Mouse (Mus musculus) embryonic facial prominence, embryonic 13.5 days (tissue): ENCODE measurements at regions not wholly inside any gene's neighbourhood (a gene's known extent, or its start where the extent isn't known, plus 50 kb on each side); places are given as distances from the start of the nearest gene placed in this dataset.

Experiments used
- ATAC-seq: fragments of 200-750 bp; cut with Nextera tagmentation; 2 replicates; pipeline ENCODE4 v1.8.0; 2017; ENCODE audit warnings: low read depth; ENCODE audit not compliant: insufficient number of reproducible peaks, insufficient read depth, low FRiP score, low TSS enrichment
- H3K27ac ChIP-seq: fragments of 300-500 bp; sonication (generic); 2 replicates; pipeline ENCODE4 v1.5.1; 2015; ENCODE audit warnings: moderate library complexity, mild to moderate bottlenecking, inconsistent platforms
- H3K27me3 ChIP-seq: fragments of 300-500 bp; sonication (generic); 2 replicates; pipeline ENCODE4 v1.6.1; 2015; ENCODE audit warnings: mild to moderate bottlenecking, inconsistent platforms
- H3K36me3 ChIP-seq: fragments of 300-500 bp; sonication (generic); 2 replicates; pipeline ENCODE4 v1.6.1; 2015; ENCODE audit warnings: mild to moderate bottlenecking, inconsistent platforms
- H3K4me1 ChIP-seq: fragments of 300-500 bp; sonication (generic); 2 replicates; pipeline ENCODE4 v1.6.1; 2015; ENCODE audit warnings: inconsistent platforms
- H3K4me2 ChIP-seq: fragments of 300-500 bp; sonication (generic); 2 replicates; pipeline ENCODE4 v1.6.1; 2015; ENCODE audit warnings: moderate library complexity, mild to moderate bottlenecking, inconsistent platforms
- H3K4me3 ChIP-seq: fragments of 300-500 bp; sonication (generic); 2 replicates; pipeline ENCODE4 v1.5.1; 2015; ENCODE audit warnings: mild to moderate bottlenecking, inconsistent platforms
- H3K9ac ChIP-seq: fragments of 300-500 bp; sonication (generic); 2 replicates; pipeline ENCODE4 v1.6.1; 2015; ENCODE audit warnings: mild to moderate bottlenecking, inconsistent platforms
- H3K9me3 ChIP-seq: fragments of 300-500 bp; sonication (generic); 2 replicates; pipeline ENCODE4 v1.6.1; 2016; ENCODE audit warnings: inconsistent platforms
- WGBS: fragments of 180-500 bp; shearing (Covaris S2); methylation state at CpG from one replicate; pipeline ENCODE4 v1.1.7; 2015; ENCODE audit warnings: mixed read lengths; 5-methylcytosine and 5-hydroxymethylcytosine counted together

DNA sequence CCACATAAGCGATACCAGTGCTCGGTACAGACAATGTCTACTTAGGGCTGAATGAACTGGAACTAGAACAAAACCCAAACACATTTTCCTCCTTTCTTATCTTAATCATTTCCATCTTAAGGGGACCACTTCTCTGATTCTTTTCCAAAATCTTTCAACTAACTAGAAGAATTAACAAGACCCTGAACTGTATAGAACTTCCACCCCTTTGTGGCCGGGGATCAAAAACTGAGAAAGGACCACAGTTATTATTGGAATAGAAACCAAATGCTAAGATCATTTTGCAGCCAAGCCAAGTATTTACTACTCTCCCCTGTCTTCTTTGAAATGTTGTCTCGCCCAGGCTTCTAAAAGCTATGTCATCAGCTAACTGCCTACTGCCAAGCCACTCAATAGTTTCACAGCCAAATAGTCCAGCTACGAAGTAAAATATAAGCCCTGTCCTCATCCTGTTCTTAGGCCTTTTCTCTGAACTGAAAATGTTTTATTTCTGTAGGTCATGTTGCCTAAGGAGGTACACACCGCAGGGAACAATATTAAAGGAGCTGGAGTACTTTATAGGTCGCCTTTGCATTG lies 177.3 kb upstream of the Zpld1 start:
- Histone ChIP-seq H3K36me3 (no peaks in the 10 kb centered on the region), H3K27ac (no peak overlapping the region), H3K4me3 (no peak overlapping the region), H3K27me3 (peaks cover 4% of the 10 kb centered on the region), H3K9me3 (no peaks in the 10 kb centered on the region), H3K4me1 (0 out of 2 replicates have a peak, but pooled peaks cover 3% of the 10 kb centered on the region), H3K9ac (no peak overlapping the region), H3K4me2 (no peak overlapping the region)
- WGBS: 48% methylated on average over 7 of the region's 7 CpGs
- no peak for ATAC-seq

GRCm38 (mm10) chr16:55471396-55471795 lies 173.6 kb upstream of the Zpld1 start:
- ATAC-seq: no peak
- Histone ChIP-seq H3K27me3 (no peaks in the 10 kb centered on the region), H3K36me3 (no peaks in the 10 kb centered on the region), H3K9me3 (no peaks in the 10 kb centered on the region), H3K4me2 (no peak overlapping the region), H3K4me3 (no peak overlapping the region), H3K4me1 (0 out of 2 replicates have a peak, but pooled peaks cover 3% of the 10 kb centered on the region), H3K9ac (no peak overlapping the region), H3K27ac (no peak overlapping the region)
- WGBS: 64% methylated on average over 4 of the region's 4 CpGs

DNA sequence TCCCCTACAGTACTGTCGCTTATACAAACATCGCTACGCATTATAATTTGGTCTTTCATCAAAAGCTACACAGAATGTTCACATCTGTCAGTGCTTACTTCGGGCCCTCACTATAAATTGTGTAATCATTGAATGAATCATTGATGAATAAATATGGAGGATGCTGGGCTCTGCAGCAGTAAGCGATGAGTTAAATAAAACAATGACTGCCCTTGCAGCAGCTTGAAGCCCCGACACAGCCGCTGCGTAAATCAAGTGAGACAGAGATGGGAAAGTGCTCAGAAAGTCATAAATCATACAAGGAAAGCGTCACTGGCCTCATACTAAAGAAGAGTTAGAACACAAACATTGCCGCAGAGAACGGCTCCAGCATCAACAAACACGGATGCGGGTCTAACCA lies 172.9 kb upstream of the Zpld1 start:
- no peaks in the 10 kb centered on the region for H3K27me3 ChIP-seq
- WGBS: 72% methylated on average over 13 of the region's 13 CpGs
- H3K36me3 ChIP-seq: no peaks in the 10 kb centered on the region
- H3K27ac ChIP-seq: no peak overlapping the region
- no peaks in the 10 kb centered on the region for H3K9me3 ChIP-seq
- 0 out of 2 replicates have a peak, but pooled peaks cover 3% of the 10 kb centered on the region for H3K4me1 ChIP-seq
- no peak overlapping the region for H3K4me2 ChIP-seq
- no peak overlapping the region for H3K9ac ChIP-seq
- no peak for ATAC-seq
- H3K4me3 ChIP-seq: no peak overlapping the region

- WGBS: 60% methylated on average over 3 of the region's 3 CpGs
- H3K9ac ChIP-seq: no peak overlapping the region
- no peaks in the 10 kb centered on the region for H3K27me3 ChIP-seq
- no peaks in the 10 kb centered on the region for H3K36me3 ChIP-seq
- no peak overlapping the region for H3K27ac ChIP-seq
- no peak for ATAC-seq
- no peak overlapping the region for H3K4me2 ChIP-seq
- H3K9me3 ChIP-seq: no peaks in the 10 kb centered on the region
- H3K4me1 ChIP-seq: 0 out of 2 replicates have a peak, but pooled peaks cover 3% of the 10 kb centered on the region
- H3K4me3 ChIP-seq: no peak overlapping the region
These were observed 171.9 kb upstream of the Zpld1 start for GRCm38 (mm10) chr16:55469703-55470102.

GRCm38 (mm10) chr16:55468833-55469458 lies 171.2 kb upstream of the Zpld1 start:
- no peak overlapping the region for H3K9ac ChIP-seq
- no peaks in the 10 kb centered on the region for H3K27me3 ChIP-seq
- H3K4me3 ChIP-seq: no peak overlapping the region
- H3K4me2 ChIP-seq: no peak overlapping the region
- no peaks in the 10 kb centered on the region for H3K36me3 ChIP-seq
- no peaks in the 10 kb centered on the region; the same call in 1 of the 2 replicates for H3K9me3 ChIP-seq
- no peak for ATAC-seq
- 49% methylated on average over 9 of the region's 9 CpGs for WGBS
- 0 out of 2 replicates have a peak, but pooled peaks cover 3% of the 10 kb centered on the region for H3K4me1 ChIP-seq
- no peak overlapping the region for H3K27ac ChIP-seq

DNA sequence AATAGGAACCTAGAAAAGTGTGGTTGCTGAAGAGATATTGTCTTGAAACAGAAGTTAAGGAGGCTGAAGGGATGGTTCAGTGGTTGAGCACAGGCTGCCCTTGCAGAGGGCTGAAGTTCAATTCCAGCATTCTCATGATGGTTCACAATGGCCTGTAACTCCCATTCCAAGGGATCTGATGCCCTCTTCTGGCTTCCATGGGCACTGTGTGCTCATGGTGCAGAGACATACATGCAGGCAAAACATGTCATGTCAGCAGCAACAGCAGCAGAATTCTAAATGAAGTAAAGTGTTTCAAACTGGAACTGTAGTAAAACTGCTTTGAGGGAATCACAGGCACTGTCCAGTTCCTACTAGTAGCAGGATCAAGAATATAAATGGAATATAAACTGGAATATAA lies 162.7 kb upstream of the Zpld1 start:
- Histone ChIP-seq H3K27ac (no peak overlapping the region), H3K4me2 (no peak overlapping the region), H3K9me3 (no peaks in the 10 kb centered on the region; the same call in 1 of the 2 replicates), H3K4me1 (no peaks in the 10 kb centered on the region), H3K36me3 (no peaks in the 10 kb centered on the region), H3K27me3 (no peaks in the 10 kb centered on the region), H3K9ac (no peak overlapping the region), H3K4me3 (no peak overlapping the region)
- no peak for ATAC-seq

DNA sequence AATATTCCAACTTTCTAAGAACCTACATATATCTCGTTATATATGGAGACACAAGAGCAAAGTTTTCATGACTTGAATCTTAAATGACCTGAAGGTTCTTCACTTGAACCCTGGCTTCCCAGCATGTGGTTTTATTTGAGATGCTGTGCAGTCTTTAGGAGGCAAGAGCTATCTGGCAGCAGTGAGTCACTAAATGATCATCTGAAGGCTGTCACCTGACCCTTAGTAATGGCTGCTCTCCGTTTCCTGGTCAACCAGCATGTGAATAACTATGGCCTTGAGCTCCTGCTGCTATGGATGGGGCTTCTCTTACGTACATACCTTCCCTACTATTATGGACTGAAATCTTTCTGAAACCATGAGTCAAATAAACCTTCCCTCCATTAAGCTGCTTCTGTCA lies 149.8 kb upstream of the Zpld1 start:
- ATAC-seq: no peak
- H3K9me3 ChIP-seq: no peaks in the 10 kb centered on the region
- H3K36me3 ChIP-seq: no peaks in the 10 kb centered on the region
- H3K4me2 ChIP-seq: no peak overlapping the region
- no peaks in the 10 kb centered on the region for H3K4me1 ChIP-seq
- no peak overlapping the region for H3K9ac ChIP-seq
- no peak overlapping the region for H3K4me3 ChIP-seq
- H3K27ac ChIP-seq: no peak overlapping the region
- no peaks in the 10 kb centered on the region for H3K27me3 ChIP-seq
- WGBS: 80% methylated on average over 3 of the region's 3 CpGs

GRCm38 (mm10) chr16:55442821-55443581 lies 145.2 kb upstream of the Zpld1 start:
- WGBS: 38% methylated on average over 5 of the region's 5 CpGs
- ATAC-seq: no peak

GRCm38 (mm10) chr16:55435139-55435968 lies 137.6 kb upstream of the Zpld1 start:
- WGBS: 53% methylated on average over 4 of the region's 4 CpGs
- Histone ChIP-seq H3K4me1 (no peaks in the 10 kb centered on the region), H3K9me3 (no peaks in the 10 kb centered on the region), H3K36me3 (no peaks in the 10 kb centered on the region), H3K27ac (no peak overlapping the region), H3K9ac (no peak overlapping the region), H3K4me2 (no peak overlapping the region), H3K27me3 (no peaks in the 10 kb centered on the region), H3K4me3 (no peak overlapping the region)
- no peak for ATAC-seq

More at GRCm38 (mm10) chr16:55442821-55443581, 145.2 kb upstream of the Zpld1 start:
- H3K27me3 ChIP-seq: no peaks in the 10 kb centered on the region
- H3K4me1 ChIP-seq: no peaks in the 10 kb centered on the region
- no peak overlapping the region for H3K27ac ChIP-seq
- no peak overlapping the region for H3K9ac ChIP-seq
- H3K36me3 ChIP-seq: no peaks in the 10 kb centered on the region
- H3K9me3 ChIP-seq: no peaks in the 10 kb centered on the region
- no peak overlapping the region for H3K4me3 ChIP-seq
- no peak overlapping the region for H3K4me2 ChIP-seq

GRCm38 (mm10) chr16:55421569-55422342 lies 124.0 kb upstream of the Zpld1 start:
- no peaks in the 10 kb centered on the region for H3K9me3 ChIP-seq
- no peak overlapping the region for H3K27ac ChIP-seq
- H3K4me2 ChIP-seq: no peak overlapping the region
- H3K36me3 ChIP-seq: no peaks in the 10 kb centered on the region
- ATAC-seq: no peak
- WGBS: 51% methylated on average over 7 of the region's 7 CpGs
- H3K4me3 ChIP-seq: no peak overlapping the region
- no peaks in the 10 kb centered on the region for H3K27me3 ChIP-seq
- H3K9ac ChIP-seq: no peak overlapping the region
- no peaks in the 10 kb centered on the region for H3K4me1 ChIP-seq
